Mouse (Mus musculus): ENCODE measurements around the gene Fcer2a. TPM values are rescaled to one million over a fixed set of nuclear protein-coding genes. Genes with fewer than 3 reads are reported as not detected.

Fcer2a gene
- total and polyA plus RNA-seq, 2 experiments from 2014 or later: 0.41 TPM; not detected in 1

DNA sequence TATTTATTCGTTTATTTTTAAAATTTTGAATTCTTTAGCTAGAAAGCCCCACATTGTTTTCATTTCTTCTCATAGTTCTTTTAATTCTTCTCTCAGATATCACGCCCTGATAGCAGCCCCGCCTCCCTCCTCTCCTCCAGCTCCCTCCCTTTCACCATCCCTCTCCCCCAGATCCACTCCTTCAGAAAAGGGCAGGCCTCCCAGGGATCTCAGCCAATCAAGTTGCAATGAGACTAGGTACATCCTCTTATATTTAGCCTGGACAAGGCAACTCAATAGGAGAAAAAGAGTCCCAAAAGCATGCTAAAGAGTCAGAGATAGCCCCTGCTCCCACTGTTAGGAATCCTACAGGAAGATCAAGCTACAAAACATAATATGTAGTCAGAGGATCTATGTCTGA lies 19.3 kb downstream of the Fcer2a start:
- Histone ChIP-seq H3K4me3 (ENCODE audit: low read depth, low read length) (no peak overlapping the region), H3K9ac (replicated peaks; ENCODE audit: low read length, poor library complexity, severe bottlenecking) (no peak overlapping the region), H3K27ac (ENCODE audit: low read depth, low read length) (no peak overlapping the region), H3K9me3 (ENCODE audit: low read length) (no peaks in the 10 kb centered on the region), H3K27me3 (ENCODE audit: insufficient read depth, low read length) (no peaks in the 10 kb centered on the region), H3K36me3 (ENCODE audit: insufficient read depth, low read length) (peaks cover 8% of the 10 kb centered on the region), H3K4me2 (ENCODE audit: low read depth, low read length, poor library complexity, severe bottlenecking) (no peak overlapping the region), H3K4me1 (ENCODE audit: insufficient read depth, low read length) (0 out of 2 replicates have a peak, but pooled peaks cover 2% of the 10 kb centered on the region)
- no peak for TF ChIP-seq CTCF (IDR thresholded peaks at IDR 0.05)
- WGBS: 51% methylated on average over 3 of the region's 3 CpGs
- no peak for DNase-seq (ENCODE audit: low spot score)
- ATAC-seq (ENCODE audit: low FRiP score): no peak

DNA sequence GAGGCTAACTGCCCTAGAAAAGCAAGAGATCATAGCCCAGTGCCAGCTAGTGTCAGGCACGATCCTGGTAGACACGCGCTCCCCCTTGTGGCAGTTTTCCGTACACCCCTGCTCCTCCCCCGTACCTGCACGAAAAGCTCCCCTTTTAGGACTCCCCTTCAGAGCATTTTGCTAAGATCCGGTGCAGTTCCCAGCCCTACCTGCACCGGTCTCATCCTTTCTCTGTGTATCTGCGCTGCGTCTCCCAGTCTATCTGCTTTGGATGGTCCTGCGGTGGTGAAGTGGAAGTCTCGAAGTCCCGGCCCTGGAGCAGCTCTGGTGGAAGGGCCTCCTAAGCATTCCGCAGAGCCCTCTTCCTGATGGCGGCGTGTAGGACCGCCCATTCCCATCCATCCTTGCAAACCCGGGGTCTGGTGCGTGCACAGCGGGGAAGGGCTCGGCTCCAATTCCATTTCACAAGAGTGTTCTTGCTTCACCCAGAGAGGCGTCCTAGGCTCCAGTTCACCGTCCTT lies 21.9 kb downstream of the Fcer2a start, which contains the start of gene Fcor:
TSS of gene Fcor (minus strand) at position 383 of the 512 bp plus-strand sequence.
- WGBS: under 1% methylated on average over 23 of the region's 23 CpGs
- H3K4me2 ChIP-seq (ENCODE audit: low read depth, low read length, poor library complexity, severe bottlenecking): peak within 1 kb of the TSS; percentile 61
- no peaks in the 10 kb centered on the region for H3K9me3 ChIP-seq (ENCODE audit: low read length)
- peak within 1 kb of the TSS; percentile 71 for H3K27ac ChIP-seq (ENCODE audit: low read depth, low read length)
- peak; percentile 90 for TF ChIP-seq CTCF (IDR thresholded peaks at IDR 0.05)
- DNase-seq (ENCODE audit: low spot score) (peak; percentile 87), ATAC-seq (ENCODE audit: low FRiP score) (peak; percentile 86)
- peak within 1 kb of the TSS; percentile 66 for H3K9ac ChIP-seq (replicated peaks; ENCODE audit: low read length, poor library complexity, severe bottlenecking)
- no peaks in the 10 kb centered on the region for H3K27me3 ChIP-seq (ENCODE audit: insufficient read depth, low read length)
- H3K4me3 ChIP-seq (ENCODE audit: low read depth, low read length): peak within 1 kb of the TSS; percentile 40
- no peaks in the 10 kb centered on the region for H3K4me1 ChIP-seq (ENCODE audit: insufficient read depth, low read length)
- no peaks in the 10 kb centered on the region for H3K36me3 ChIP-seq (ENCODE audit: insufficient read depth, low read length)

DNA sequence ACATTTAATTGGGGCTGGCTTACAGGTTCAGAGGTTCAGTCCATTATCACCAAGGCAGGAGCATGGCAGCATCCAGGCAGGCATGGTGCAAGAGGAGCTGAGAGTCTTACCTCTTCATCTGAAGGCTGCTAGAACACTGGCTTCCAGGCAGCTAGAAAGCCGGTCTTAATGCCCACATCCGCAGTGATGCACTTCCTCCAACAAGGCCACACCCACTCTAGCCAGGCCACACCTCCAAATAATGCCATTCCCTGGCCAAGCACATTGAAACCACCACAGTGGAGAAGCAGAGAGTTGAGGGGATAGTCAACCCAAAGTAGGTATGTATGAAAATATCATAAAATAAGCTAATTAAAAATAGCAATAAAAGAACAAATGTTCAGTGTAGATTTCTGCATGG lies 23.6 kb downstream of the Fcer2a start:
- no peak for ATAC-seq (ENCODE audit: low FRiP score)
- Histone ChIP-seq H3K27me3 (ENCODE audit: insufficient read depth, low read length) (no peaks in the 10 kb centered on the region), H3K4me1 (ENCODE audit: insufficient read depth, low read length) (no peaks in the 10 kb centered on the region), H3K4me2 (ENCODE audit: low read depth, low read length, poor library complexity, severe bottlenecking) (no peak overlapping the region), H3K4me3 (ENCODE audit: low read depth, low read length) (no peak overlapping the region), H3K9ac (replicated peaks; ENCODE audit: low read length, poor library complexity, severe bottlenecking) (no peak overlapping the region), H3K36me3 (ENCODE audit: insufficient read depth, low read length) (no peaks in the 10 kb centered on the region), H3K27ac (ENCODE audit: low read depth, low read length) (no peak overlapping the region), H3K9me3 (ENCODE audit: low read length) (no peaks in the 10 kb centered on the region)
- TF ChIP-seq CTCF (IDR thresholded peaks at IDR 0.05): no peak
- no peak for DNase-seq (ENCODE audit: low spot score)
- 84% methylated on average over 2 of the region's 2 CpGs for WGBS

DNA sequence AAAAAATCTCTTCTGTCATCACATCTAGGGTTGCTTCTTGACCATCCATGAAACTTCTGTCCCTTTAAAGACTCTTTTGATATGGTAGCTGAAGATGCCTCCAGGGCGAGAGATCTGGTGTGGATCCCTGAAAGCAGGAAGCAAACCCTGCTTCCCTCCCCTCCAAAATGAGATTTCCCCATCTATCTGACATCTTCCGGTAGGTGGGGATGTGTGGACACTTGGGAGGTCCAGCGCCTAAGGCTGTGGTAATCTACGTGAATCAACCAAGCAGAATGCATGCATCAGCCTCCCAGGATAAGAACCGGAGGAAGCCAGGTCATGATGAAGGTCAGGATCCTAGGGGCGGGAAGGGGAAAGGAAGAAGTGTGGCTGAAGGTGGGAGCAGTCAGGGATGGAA lies 28.5 kb downstream of the Fcer2a start, which contains the start of gene Mcemp1:
TSS of gene Mcemp1 (plus strand) at position 248 of the 400 bp plus-strand sequence.
- Histone ChIP-seq H3K4me1 (ENCODE audit: insufficient read depth, low read length) (no peaks in the 10 kb centered on the region), H3K27me3 (ENCODE audit: insufficient read depth, low read length) (no peaks in the 10 kb centered on the region), H3K9me3 (ENCODE audit: low read length) (no peaks in the 10 kb centered on the region), H3K27ac (ENCODE audit: low read depth, low read length) (no peak within 1 kb of the TSS), H3K9ac (replicated peaks; ENCODE audit: low read length, poor library complexity, severe bottlenecking) (no peak within 1 kb of the TSS), H3K4me3 (ENCODE audit: low read depth, low read length) (no peak within 1 kb of the TSS), H3K4me2 (ENCODE audit: low read depth, low read length, poor library complexity, severe bottlenecking) (no peak within 1 kb of the TSS), H3K36me3 (ENCODE audit: insufficient read depth, low read length) (no peaks in the 10 kb centered on the region)
- ATAC-seq (ENCODE audit: low FRiP score): no peak
- no peak for TF ChIP-seq CTCF (IDR thresholded peaks at IDR 0.05)
- WGBS: 80% methylated on average over 6 of the region's 6 CpGs
- DNase-seq (ENCODE audit: low spot score): no peak

DNA sequence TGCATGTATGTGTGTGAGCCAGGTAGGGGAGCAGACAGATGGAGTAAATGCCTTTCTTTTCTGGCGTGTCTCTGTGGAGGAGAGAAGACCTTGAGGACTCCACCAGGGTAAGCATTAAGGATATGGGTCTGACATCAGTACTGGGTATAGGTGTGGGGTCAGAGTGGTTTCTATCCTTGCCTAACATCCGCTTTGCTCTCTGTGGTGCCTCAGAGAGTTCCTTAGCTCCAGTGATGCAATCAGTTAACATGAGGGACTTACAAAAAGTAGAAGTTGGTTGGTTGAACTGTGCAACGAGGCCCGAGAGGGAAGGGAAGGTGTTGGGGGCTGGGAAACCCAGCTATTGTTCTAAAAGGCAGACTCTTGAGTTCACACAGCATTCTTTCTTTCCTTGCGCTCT lies 29.6 kb downstream of the Fcer2a start:
- no peaks in the 10 kb centered on the region for H3K9me3 ChIP-seq (ENCODE audit: low read length)
- no peak overlapping the region for H3K4me2 ChIP-seq (ENCODE audit: low read depth, low read length, poor library complexity, severe bottlenecking)
- H3K4me3 ChIP-seq (ENCODE audit: low read depth, low read length): no peak overlapping the region
- no peak for ATAC-seq (ENCODE audit: low FRiP score)
- 63% methylated on average over 5 of the region's 5 CpGs for WGBS
- TF ChIP-seq CTCF (IDR thresholded peaks at IDR 0.05): no peak
- no peak overlapping the region for H3K9ac ChIP-seq (replicated peaks; ENCODE audit: low read length, poor library complexity, severe bottlenecking)
- no peak for DNase-seq (ENCODE audit: low spot score)
- H3K36me3 ChIP-seq (ENCODE audit: insufficient read depth, low read length): no peaks in the 10 kb centered on the region
- H3K27ac ChIP-seq (ENCODE audit: low read depth, low read length): no peak overlapping the region
- H3K4me1 ChIP-seq (ENCODE audit: insufficient read depth, low read length): no peaks in the 10 kb centered on the region
- H3K27me3 ChIP-seq (ENCODE audit: insufficient read depth, low read length): no peaks in the 10 kb centered on the region

DNA sequence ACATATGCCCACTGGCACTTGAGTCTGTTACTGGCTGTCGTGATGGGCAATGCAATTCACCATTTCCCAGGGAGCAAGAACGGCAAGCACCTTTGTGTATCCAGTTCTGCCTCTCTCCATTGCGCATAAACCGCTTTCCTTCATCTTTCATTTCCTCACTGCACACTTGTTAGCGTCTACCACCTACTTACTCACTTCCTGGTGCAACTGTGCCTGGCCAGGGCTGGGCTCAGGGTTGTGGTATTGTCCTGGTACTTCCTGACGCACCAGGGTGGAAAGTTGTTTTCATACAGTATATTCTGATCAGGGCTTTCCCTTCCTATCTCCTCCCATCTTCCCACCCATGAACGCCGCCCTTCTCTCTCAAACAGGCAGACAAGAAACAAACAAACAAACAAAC lies 33.1 kb downstream of the Fcer2a start:
- no peak for TF ChIP-seq CTCF (IDR thresholded peaks at IDR 0.05)
- Histone ChIP-seq H3K36me3 (ENCODE audit: insufficient read depth, low read length) (no peaks in the 10 kb centered on the region), H3K9ac (replicated peaks; ENCODE audit: low read length, poor library complexity, severe bottlenecking) (no peak overlapping the region), H3K4me3 (ENCODE audit: low read depth, low read length) (no peak overlapping the region), H3K9me3 (ENCODE audit: low read length) (no peaks in the 10 kb centered on the region), H3K4me1 (ENCODE audit: insufficient read depth, low read length) (no peaks in the 10 kb centered on the region), H3K4me2 (ENCODE audit: low read depth, low read length, poor library complexity, severe bottlenecking) (no peak overlapping the region), H3K27ac (ENCODE audit: low read depth, low read length) (no peak overlapping the region), H3K27me3 (ENCODE audit: insufficient read depth, low read length) (no peaks in the 10 kb centered on the region)
- 83% methylated on average over 8 of the region's 8 CpGs for WGBS
- ATAC-seq (ENCODE audit: low FRiP score) (no peak), DNase-seq (ENCODE audit: low spot score) (no peak)

All from midbrain, postnatal 0 days (tissue).